Mouse (Mus musculus) frontal cortex, postnatal 10 days (tissue): ENCODE data around the gene Hhip.
A peak's percentile ranks its signal among the peaks of the same experiment; 100 is the strongest.

Experiments used
- DNase-seq, 2 experiments: peaks; one replicate each; pipeline ENCODE4 v3.0.0; 2022; ENCODE audit warnings: low spot score in 2 of 2, mixed read lengths in 1 of 2

Gene Hhip

DNA sequence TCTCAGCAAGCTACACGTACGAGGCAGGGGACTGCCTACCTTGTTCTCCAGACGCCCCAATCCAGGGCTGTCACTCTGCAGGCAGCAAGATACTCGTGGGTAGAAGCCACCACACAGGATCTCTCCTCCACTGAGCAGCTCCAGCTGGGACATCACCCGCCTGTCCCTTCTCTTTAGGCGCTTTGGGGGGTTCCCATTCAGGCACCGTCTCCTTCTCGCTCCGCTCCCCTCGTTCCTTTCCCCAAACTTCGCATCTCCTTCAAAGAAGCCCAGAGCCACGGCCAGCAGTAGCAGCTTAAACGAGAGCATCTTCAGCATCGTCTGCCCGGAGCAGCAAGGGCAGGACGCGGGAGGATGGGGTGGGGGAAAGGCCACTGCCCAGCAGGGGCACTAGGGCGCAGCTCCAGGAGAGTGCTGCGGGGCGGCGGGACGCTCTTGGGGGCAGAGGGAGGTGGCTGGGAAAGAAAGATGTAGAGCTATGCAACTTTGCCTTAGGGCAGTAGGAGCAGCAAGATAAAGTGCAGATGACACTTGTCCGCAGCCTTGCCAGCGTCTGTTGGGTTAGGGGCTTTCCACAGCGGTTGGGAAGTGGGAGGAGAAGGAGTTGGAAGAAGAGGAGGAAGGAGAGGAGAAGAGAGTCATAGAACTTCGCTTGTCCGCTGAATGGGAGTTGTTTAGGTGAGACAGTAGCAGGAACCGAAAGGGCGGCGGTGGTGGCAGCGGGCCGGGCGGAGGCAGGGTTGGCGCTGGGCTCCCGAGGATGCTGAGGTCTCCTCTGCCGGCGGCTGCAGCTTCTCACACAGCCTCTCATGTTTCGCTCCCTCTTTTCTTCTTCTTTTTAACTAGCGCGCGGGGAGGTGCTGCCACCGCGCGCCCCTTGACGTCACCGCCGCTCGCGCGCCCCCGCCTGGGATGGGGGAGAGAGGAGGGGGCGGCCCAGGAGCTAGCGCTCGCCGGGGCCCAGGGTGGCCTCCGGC lies at the start of gene Hhip:
TSS of gene Hhip (minus strand) at position 809 of the 977 bp plus-strand sequence.
- DNase-seq: peak; percentile 9 to 48

DNA sequence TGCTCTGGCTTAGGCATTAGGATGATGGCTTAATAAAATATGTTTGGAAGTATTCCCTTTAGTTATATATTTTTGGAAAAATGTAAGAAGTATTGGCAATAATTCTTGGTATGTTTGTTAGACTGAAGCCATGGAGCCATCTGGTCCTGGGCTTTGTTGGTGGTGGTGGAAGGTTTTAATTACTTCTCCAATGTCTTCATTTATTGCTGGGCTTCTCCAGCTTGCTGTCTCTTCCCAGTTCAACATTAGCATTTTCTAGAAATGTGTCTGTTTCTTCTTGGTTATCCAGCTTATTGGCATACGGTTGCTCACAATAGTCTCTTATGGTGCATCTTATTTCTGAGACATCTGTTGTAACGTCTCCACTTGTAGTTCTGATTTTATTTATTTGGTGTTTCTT lies 29.2 kb upstream of the Hhip start:
- no peak for DNase-seq

DNA sequence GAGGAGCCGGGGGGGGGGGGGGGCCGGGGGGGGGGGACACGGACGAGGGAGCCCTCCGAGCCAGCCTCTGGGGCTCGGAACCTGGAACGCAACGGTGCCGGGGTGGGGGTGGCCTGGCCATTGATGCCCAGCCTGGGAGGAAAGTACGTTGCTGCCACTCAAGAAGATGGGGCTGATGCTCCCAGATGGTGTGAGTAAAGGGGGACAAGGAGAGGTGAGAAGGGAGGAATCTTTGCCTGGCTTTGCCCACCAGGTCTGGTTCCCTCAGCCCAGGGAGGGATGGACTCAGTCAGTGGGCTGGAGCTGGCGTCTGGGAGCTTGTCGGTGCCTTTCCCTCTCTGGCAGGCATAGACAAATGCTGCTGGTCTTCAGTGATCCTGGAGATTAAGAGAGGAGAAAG lies 387 bp upstream of the Hhip start:
- DNase-seq: no peak

DNA sequence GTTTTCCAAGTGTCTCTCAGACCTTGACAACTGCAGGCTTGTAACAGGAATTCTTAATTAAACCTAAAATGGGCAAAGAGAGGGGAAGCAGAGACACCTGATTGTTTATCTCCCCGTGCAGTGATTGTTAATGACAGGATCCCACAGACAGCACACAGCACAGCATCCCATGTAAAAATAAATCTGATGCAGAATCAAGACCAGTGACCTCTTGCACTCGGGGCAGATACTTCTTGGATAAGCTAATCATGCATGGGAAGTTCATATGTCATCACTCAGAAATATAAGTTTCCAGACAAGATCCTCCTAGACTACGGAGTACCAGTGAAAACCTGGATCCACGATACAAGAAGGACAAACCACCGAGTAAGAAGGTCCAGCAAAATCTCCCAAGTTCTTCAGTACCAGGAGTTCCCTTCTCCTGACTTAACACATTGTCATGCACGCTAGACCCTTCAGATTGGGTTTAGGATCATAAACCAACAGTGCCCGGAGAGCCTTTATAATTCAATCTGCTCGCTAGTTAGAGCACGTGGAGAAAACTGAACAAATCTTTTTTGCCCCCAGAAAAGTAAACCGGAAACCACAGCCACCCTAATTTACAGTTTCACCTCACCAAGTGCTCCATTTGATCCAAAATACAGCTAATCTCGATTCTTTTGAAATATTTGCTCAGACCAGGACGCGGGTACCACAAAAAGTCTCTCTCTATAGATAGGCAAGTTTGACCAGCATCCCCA lies 1.3 kb downstream of the Hhip start:
- no peak for DNase-seq

DNA sequence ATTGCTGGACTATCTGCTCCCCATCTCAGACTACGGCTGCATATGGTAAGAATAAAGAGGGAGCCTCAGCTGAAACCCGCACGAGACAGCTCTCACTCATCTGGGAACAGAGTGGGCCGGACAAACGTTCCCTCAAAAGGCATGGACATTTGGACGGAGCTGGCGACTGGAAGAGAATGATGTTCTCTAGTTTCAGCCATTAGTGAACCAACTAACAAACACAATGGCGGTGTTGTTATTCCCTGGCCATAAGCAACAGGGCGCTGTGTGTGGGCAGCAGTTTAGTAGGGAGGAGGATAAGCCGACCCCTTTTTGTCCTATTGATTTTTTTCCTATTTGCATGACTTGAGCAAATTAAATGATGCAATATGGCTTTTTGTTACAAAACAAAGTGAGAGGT lies 2.0 kb downstream of the Hhip start:
- DNase-seq: no peak

DNA sequence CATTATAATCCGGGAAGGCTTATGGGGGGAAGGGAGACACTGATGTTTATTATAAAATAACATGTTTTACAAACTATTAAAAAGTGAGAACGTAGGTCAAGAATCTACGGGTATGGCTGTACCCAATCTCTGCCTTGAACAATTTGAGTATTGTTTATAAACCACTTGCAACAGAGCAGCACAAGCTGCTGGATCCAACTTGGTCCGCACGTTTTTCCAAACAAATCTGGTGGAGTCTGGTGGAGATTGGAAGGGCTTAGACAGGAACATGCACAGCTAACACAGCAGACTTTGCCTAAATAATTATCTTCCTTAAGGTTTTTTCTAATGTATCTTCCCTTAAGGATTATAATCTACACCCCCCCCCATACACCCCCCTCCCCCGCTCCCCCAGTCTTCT lies 2.7 kb downstream of the Hhip start:
- DNase-seq: no peak

DNA sequence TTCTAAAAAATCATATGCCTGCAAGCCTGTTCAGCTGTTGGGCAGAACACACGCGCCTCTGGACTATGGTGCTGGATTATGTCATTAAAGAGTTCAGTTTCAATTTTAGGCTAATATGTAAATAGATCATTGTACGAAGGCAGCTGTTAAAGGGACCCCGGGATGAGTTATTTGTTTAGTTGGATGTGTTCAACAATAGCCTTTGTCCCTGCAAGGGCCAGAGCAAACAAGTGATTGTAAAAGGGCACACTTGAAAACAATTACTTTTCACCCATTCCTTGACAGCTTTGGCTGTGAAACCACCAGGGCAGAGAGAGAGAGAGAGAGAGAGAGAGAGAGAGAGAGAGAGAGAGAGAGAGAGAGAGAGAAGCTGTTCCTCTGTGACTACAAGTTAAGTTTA lies 3.6 kb downstream of the Hhip start:
- DNase-seq: no peak

DNA sequence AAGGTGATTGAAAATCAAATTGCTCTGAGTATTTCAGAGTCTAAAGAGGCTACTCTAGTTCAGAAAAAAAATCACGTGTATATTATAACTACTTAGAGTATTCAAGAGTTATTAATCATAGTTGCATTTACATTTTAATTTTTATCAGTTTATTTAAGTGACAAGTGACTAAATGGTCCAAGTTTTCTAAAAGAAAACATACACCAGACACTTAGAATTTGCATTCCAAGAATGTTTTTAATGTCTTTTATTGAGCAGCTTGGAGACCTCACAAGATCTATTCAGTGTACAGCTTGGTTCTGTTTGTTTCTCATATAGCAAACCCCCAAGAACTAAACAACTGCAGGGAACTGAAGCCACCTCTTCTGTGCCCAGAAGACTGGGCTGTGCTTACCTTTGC lies 5.0 kb downstream of the Hhip start:
- DNase-seq: no peak

DNA sequence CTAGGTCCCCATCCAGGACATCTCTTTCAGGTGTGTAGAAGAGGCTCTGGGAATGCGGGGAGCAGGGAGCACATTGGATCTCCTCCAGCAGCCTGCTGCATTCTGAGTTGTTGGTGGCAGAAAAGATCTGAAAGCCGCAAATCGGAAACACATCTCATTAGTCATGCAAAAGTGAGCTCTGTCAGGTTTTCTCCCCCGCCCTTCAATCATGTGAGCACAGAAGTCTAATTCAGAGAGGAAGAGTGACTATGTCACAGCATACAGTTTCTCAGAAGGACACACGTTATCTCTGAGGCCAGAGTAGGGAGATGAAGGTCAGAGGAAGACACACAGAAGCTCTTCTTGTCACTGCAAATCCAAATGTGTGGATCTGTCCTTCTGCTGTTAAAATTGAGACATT lies 6.3 kb downstream of the Hhip start:
- no peak for DNase-seq

DNA sequence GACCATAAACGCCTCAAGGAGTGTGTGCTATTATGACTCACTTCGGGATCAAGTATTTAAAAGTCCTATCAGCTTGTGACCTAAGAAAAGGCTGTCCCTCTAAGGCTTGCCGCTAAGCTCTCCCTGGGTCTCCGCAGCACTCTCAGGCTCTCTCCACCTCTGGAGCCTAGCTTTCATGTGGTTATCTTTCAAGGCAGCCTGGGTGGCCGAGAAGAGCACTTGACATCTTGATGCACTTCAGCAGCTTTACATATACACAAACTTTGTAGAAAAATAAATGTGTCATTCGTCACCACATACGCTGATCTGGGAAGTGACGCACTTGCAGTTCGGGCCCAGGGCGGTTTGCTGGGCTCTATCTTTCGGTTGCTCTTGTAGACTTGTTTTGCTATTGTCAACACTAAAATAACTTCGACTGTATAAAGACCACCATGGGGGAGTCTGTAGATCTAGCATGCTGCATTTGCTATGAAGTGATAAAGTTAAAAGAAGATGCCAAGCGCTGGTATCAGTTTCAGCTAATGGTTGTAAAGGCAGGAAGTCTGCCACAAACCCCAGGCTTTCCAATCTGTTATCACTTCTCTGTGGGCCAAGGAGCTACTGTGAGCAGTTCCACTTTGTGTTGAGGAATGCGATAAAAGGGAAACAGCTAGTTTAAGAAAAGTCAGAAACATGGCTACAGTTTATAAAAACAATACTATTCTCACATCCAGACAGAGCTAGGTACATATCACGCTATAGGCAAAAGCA lies 8.4 kb downstream of the Hhip start:
- DNase-seq: no peak

DNA sequence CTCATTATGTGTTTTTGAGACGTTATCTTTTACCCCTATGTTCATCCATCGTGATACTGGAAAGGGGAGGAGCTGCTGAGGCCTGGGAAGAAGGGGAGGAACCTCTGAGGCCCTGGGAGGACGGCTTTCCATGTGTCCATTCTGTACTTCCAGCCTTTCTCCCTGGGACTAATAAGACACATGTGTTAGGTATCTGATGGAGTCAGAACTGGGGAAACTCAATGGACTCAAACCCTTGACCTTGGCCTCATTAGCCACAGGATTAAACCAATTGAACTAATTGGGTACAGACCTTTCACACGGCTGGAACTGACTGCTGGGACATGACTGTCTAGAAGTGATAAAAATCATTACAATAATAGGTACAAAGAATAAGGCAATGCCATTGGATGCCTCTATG lies 9.6 kb downstream of the Hhip start:
- DNase-seq: no peak

DNA sequence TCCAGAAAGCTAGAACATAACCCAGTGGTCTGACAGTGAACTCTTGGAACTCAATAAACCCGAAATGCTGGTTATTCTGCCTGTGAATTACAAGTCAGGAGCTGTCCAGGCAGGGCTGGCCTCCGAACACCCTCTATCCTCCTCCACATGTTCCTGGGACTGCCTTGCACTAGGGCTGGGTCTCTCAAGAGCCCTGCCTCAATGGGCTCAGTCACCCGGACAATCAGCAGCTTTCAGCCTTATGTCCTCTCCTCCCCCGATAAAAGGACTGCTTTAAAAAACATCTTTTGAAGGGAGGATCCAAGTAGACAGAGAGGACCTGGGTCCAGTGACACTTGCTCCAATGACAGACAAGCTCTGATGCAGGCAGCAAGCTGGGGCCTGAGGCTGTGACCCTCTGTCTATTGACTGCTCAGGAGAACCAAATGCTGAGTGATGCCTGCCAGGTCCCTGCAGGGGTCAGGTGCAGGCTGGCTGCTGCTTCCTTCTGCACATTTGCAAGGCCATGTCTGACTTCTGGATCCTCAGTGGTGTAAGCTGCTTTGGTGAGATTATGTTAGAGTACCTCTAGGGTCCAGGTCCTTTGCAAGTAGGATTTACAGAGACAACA lies 20.1 kb downstream of the Hhip start:
- no peak for DNase-seq

DNA sequence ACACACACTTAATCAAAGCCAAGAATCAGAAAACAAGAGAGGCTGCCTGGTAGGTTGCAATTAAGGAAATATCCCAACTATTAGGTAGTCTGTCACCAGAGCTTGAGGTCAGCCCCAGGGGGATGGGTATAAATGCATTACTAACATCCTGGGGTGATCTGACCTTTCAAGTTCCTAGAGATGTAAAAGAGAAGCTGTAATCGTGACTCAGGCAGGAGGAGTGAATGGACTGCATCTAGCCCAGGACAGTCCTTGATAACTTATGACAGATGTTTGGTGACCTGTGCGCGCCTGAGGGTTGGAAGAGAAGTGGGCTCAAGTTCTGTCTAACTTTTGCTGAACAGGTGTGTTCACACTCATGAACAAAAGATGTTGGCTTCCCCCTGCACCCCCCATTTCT lies 25.2 kb downstream of the Hhip start:
- DNase-seq: no peak

DNA sequence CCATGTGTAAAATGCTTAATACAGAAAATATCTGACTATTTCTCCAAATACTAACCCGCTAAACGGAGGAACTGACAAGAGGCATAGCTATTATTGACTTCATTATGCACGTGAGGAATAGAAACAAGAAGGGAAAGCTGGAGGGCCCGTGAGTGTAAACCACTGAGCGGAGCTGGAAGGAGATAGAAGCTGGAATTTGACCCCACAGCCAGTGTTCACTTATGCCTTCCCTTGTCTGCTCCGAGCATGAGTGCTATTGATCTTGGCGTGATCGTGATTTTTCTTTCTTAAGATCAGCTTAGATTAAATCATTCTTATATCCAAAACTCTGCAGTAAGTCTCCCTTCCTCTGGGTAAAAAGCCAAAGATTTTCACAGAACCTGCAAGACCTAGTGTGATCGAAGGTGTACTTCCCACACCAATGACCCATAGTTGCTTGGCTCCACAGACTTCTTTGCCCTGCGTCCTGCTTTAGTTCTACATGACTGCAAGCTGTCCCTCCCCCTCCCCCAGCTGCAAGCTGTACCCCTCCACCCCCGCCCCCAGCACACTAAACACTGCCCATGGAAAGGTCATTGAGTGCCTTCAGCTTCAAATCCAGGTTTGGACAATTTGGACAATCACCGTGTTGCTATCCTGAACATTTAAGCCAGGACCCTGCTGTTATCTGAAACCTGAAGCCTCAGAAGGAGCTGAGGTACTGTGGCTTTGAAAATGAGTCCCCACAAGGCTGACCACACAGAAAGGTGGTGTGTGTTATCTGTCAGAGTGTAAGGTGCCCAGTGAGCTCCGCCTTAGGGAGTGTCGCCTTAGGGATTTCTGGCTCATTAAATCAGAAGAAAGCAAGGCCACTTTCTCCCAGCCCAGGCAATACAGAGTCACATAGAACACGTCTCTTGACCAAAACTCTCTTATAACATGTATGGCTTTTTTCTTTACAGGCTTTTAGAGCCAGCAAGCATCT lies 26.2 kb downstream of the Hhip start:
- DNase-seq: no peak

DNA sequence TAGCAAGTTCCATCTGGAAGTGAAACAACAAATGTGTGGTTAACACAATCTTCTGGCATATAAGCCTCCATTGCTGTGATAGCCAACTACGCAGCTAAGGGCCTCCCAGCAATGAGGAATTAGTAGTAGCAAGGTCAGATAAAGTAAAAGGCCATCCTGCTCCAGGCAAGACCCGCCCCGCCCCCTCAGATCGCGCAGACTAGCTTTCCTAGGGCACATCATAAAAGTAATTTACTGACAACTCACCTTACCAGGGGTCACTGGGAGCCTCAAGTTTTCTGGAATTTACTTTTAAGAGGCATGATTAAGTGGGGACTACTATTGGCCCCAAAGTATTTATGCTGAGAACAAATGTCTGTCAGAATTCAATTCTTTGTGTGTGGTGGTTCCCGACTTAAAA lies 28.2 kb downstream of the Hhip start:
- no peak for DNase-seq

DNA sequence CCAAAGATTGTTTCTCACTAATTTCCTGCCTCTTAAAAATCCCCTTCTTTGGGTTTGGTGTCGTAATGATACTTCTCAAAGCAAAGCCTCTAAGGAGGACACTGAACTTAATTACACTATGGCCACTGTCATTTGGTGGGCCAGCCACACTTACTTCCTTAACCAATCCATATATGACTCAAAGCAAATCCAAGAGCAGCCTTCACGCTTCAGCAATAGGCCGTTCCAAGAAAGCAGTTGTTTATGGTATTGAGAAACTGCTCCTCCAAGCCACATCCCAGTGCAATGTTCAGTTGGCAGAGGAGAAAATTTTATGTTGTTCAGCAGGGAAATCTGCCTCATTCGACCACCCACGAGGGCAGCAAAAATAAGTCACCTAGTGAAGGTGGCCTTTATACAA lies 37.3 kb downstream of the Hhip start:
- DNase-seq: no peak

DNA sequence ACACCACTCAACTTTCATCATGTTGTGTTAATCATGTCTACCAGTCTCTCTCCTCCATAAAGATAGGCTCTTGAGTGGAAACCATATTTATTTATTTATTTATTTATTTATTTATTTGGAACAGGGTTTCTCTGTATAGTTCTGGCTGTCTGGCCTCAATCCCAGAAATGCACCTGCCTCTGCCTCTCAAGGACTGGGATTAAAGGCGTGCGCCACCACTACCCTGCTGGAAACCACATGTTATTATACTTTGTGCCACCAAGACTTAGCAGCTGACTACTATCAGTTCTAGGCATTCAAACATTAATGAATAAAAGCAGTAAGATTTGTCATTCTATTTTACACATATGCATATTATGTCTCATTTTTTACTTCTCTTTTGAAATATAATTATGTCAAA lies 42.0 kb downstream of the Hhip start:
- DNase-seq: no peak

DNA sequence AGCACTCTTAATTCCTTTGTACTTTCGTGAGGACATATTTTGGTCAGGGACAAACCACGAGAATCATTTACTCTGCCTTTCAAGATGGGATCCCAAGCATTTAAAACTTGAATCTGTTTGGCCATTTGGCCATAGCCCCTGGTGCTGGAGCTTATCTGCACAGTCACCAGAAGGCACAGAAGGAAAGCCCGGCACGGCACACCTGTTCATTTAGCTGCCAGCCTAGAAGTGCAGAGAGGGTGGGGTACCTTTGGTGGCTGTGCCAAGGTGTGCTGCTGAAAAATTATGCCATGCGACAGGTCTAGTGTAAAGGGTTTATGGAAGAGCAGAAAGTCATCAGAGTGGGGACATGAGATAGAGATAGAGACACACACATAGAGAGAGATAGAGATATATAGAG lies 53.4 kb downstream of the Hhip start:
- DNase-seq: no peak

DNA sequence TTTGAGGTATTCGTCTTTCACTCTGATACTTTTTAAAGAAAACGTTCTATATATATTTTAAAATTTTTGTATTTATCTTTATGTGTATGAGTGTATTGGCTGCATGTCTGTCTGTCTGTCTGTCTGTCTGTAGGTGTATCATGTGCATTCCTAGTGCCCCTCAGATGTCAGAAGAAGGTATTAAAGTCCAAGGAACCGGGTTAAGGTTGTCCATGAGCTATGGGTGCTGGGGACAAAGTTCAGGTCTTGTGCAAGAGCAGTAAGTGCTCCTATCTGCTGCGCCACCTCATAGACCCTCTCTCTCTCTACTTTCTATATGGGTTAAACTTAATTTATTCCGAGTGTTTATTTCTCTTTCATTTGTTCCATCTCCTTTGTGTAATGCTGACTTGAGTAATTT lies 55.5 kb downstream of the Hhip start:
- DNase-seq: no peak

DNA sequence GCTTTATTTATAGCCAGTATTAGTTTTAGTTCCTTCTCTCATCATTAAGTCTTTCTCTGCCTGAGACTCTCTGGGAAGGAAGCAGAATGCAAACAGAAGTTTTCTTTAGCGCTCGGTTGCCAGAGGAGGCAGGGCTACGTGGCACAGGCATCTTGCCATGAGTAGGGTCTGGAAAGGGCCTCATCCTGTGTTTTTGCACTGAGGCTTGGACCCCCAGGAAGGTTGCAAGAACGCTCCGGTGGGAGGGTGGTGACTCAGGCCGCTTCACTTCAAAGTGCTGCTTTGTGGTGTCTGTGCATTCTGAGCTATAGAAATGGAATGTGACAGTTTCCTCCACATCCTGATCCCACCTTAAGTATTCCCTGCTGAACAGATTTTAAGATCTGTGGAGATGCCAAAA lies 62.7 kb downstream of the Hhip start:
- no peak for DNase-seq

DNA sequence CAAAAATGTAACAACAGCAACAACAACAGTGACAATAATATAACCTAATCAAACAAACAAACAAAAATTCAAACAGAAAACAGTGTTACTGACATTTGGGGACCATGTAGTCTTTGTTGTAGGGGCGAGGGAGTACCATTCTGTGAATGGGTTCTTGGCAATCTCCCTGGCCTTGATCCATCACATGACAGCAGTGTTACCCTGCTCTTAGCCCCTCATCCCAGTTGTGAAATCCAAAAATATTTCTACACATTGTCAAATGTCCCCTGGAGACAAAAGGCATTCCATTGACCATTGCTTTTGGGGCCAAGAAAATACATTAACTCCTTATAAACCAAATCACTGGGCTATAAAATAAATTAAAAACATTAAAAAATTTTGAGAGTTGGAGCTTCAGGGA lies 64.3 kb downstream of the Hhip start:
- no peak for DNase-seq
